Mouse (Mus musculus) monocyte, adult 59 days (primary cell): Measurements from ENCODE around the gene Klhl33. TPM values are rescaled to one million over a fixed set of nuclear protein-coding genes. Genes with fewer than 3 reads are reported as not detected.

ENCODE experiments used
- total RNA-seq, 2 experiments: library from RNA; stranded (reverse); gene quantifications; one replicate each; pipeline ENCODE4 v1.2.4; 2023

Gene Klhl33
- under 1 TPM; 0.79 to 0.94 TPM for total RNA-seq

DNA sequence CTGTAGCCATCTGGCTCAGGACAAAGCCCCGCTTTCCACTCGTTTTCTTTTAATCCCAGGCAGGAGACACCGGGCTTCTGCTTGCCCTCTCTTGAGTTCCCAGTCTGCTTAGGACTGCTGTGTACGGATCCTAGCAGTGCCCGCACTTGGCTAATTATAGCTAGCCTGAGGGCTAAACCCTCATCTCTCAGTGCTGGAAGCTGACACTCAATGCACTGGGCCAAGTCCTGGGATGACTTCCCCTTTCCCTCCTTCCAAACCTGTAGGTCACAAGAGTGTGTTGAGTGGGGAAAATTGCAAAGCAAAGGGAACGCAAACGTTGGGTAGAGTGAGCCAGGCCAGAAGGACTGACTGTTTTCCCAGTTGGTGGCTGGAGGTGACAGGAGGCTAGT lies at the start of gene Klhl33:
Gene Klhl33, minus strand, starts transcription at position 134 of the 392 bp plus-strand sequence.

DNA sequence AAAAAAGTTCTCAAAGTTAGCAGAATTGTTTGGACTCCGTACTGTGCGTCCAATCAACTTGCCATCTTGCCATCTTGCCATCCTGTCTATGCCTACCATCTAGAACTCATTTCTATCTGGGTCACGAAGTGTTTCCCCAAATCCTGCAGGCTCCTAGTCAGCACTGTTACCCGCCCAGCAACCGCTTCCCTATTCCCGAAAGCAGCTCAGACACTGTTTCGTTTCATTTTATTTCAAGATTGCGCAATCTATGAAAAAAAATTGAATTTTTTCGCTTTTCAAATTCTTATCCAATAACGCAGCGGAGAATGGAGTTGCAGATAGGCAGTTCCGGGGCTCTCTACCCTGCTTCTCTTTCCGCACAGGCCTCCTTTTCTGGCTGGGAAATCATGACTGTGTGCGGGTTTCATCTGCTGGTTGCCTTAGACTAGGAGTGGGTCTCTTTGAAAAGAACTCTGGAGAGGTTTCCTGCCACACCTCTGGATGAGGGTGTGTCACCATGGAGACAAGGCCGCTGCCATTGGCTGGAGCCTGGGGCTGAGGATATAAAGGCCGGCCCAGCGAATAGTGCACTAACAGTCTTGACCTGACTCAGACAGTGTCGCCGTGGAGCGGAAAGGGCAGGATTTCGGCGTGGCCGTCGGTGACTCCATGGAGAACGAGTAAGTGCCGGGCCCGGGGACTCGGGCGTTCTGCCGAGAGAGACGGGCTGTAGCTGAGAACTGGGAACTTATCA lies 46.8 kb upstream of the Klhl33 start, which contains the start of gene Gm49342:
Gene Gm49342, plus strand, starts transcription at position 586 of the 736 bp plus-strand sequence.

DNA sequence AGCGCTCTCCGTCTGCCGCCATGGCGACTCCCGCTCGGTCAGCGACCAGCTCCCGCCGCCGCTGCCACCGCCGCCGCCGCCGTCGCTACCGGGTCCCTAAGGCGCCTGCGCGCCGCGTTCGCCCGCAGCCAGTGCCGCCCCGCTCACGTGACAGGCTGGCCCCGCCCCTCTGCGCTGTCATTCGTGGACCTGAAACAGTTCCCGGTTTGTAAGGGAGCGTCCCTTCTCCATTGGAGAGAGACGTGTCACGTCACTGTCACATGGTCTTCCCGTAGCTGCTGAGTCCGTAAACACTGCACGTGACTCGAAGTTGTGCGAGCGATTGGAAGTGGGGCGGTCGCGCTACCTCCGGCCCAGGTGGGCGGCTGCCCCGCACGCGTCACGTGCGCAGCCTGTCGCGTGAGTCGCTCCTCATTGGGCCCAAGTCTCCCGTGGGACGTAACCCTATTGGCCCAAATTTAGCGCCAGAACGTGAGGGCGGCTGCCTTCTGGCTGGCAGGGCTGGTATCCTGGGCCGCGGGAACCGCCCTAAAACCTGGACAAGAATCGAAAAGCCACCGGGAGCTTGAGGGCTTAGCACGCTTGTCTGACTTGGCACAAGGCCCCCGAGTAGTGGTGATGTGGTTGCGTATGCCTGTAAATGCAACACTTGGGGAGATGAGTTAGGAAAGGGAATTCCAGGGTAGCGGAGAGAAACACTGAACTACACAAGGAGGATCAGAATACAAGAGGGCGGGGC lies 33.6 kb upstream of the Klhl33 start, which contains the start of the genes Pip4p1 and Pnp:
Gene Pip4p1, minus strand, starts transcription at position 103 of the 739 bp plus-strand sequence.
Gene Pnp, plus strand, starts transcription at position 329 of the 739 bp plus-strand sequence.

DNA sequence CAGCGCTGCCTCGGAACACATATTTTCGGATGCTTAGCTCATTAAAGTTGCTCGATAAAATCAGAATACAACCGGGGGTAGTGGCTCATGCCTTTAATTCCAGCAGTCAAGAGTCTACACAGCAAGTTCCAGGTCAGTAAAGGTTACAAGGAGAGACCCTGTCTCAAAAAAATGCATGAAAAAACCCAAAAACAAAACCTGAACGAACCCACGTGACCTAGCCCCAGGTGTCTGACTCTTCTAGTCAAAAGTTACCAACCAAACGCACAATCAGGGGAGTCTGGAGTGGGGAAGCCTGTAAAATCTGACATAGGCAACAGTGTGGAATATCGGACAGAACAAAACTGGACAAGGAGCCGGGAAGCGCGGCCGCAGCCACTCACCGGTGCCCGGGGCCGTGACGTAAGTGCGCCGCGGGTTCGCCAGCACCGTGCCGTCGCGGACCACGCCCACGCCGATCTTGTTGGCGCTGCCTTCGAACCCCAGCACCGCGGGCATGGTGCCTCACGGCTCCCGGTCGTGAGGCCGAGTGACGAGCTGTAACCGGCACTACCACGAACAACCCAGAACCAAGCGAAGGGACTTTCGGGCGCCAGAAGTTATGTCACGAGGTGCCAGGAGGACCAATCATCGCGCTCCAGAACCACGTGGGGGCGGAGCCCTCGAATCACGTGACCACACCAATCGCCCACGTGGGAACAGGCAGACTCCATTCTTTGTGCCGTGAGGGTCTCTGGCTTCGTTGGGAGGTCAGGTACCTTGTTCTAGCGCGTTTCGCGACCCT lies 27.2 kb upstream of the Klhl33 start, which contains the start of the genes Osgep and Apex1:
Gene Osgep, minus strand, starts transcription at position 613 of the 784 bp plus-strand sequence.
Gene Apex1, plus strand, starts transcription at position 688 of the 784 bp plus-strand sequence.

DNA sequence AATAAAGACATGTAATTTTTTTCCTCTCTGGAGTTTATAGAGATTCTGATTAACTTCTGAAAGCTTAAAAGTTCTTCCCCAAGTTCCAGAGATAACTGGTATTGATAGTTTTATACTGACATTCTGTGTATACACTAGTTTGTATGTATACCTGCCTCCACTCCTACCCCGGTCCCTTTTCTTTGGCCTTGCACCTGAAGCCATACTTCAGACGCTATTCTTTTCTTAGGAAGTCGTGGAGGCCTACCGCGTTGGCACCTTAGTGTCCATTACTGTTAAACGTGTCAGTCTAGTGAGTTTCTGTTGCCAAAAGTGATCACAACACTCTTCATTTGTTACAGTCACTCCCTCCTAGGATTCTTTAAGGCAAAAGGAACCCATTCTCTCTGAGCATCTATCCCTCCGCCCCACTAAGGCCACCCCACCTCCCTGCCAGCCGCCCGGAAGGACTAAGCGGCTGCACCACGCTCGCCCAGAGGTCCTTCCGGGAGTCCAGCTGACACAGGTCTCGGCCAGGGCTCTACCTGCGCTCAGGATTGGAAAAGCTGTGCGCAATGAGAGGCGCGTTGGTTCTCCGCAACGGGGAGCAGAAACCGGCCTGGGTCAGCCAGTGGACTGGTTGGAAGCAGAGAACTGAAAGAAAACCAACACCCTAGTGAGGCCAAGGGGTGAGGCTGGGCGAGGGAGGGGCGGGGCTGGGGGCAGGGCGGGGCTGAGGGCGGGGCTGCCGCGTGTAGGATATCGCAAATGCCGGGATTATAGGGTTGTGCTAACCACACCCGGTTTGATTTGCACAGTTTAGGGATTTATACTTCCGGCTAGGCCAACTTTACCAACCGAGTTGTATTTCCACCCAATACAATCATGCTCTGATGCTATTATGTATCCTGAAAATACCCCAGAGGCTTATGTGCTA lies 27.2 kb downstream of the Klhl33 start, which contains the start of gene Tep1:
Gene Tep1, minus strand, starts transcription at position 672 of the 916 bp plus-strand sequence.

Other genes starting within 250 kb of the Klhl33 start
- gene Olfr747, start 204.3 kb downstream of the Klhl33 start, total RNA-seq, result not detected
- gene Olfr748, start 190.1 kb downstream of the Klhl33 start, total RNA-seq, result not detected
- not detected for gene Olfr749, start 152.4 kb downstream of the Klhl33 start, total RNA-seq
- gene Ttc5, start 112.0 kb downstream of the Klhl33 start, total RNA-seq, result 10 to 100 TPM; 49.2 to 50.8 TPM
- not detected for gene Ccnb1ip1, start 89.8 kb downstream of the Klhl33 start, total RNA-seq
- gene Parp2, start 89.7 kb downstream of the Klhl33 start, total RNA-seq, result 10 to 100 TPM; 49.7 to 63.6 TPM
- gene Tep1, start 26.9 kb downstream of the Klhl33 start, total RNA-seq, result 100 to 1,000 TPM; 191 to 197 TPM
- 10 to 100 TPM; 43.9 to 48.1 TPM for gene Osgep, start 27.4 kb upstream of the Klhl33 start, total RNA-seq
- gene Apex1, start 27.5 kb upstream of the Klhl33 start, total RNA-seq, result 10 to 100 TPM; 26.9 to 33.2 TPM
- 100 to 1,000 TPM; 146 TPM for gene Pip4p1, start 33.3 kb upstream of the Klhl33 start, total RNA-seq
- 10 to 100 TPM; 71.3 to 77.4 TPM for gene Pnp, start 33.6 kb upstream of the Klhl33 start, total RNA-seq
- 10 to 100 TPM; 60.0 to 85.2 TPM for gene Gm49342, start 47.0 kb upstream of the Klhl33 start, total RNA-seq
- gene Pnp2, start 58.5 kb upstream of the Klhl33 start, total RNA-seq, result 1 to 10 TPM; 3.4 to 4.7 TPM
- gene Rnase10, start 110.2 kb upstream of the Klhl33 start, total RNA-seq, result not detected
- gene Rnase9, start 144.4 kb upstream of the Klhl33 start, total RNA-seq, result not detected
- gene Rnase11, start 152.7 kb upstream of the Klhl33 start, total RNA-seq, result not detected
- gene Rnase12, start 160.2 kb upstream of the Klhl33 start, total RNA-seq, result 1 to 10 TPM; 1.8 to 3.1 TPM
- not detected for gene Olfr750, start 176.9 kb upstream of the Klhl33 start, total RNA-seq
- 10 to 100 TPM; 19.2 to 20.8 TPM for gene Rnase4, start 193.6 kb upstream of the Klhl33 start, total RNA-seq
- gene Ang, start 193.6 kb upstream of the Klhl33 start, total RNA-seq, result 1 to 10 TPM; 8.5 to 9.2 TPM
- gene Eddm3b, start 216.9 kb upstream of the Klhl33 start, total RNA-seq, result not detected
- 100 to 1,000 TPM; 121 to 138 TPM for gene Rnase6, start 226.4 kb upstream of the Klhl33 start, total RNA-seq
- under 1 TPM; 0.50 to 0.73 TPM for gene Rnase1, start 249.3 kb upstream of the Klhl33 start, total RNA-seq